Mouse (Mus musculus) MEL (cell line): Measurements from ENCODE around the gene Mcidas.

Source experiments
- CHD2 ChIP-seq: IDR thresholded peaks from 2 replicates; pipeline ENCODE4 v1.6.1; 2011; ENCODE audit warnings: low read length, improper control_type of control experiment
- CTCF ChIP-seq, 3 experiments: IDR thresholded peaks in 2 of 3; conservative IDR thresholded peaks in 1 of 3; 2 replicates each; pipeline ENCODE4 v1.5.1; 2011 to 2012; ENCODE audit warnings: low read length in 3 of 3, low read depth in 2 of 3, mild to moderate bottlenecking in 2 of 3, improper control_type of control experiment in 1 of 3, inconsistent platforms in 1 of 3, mixed read lengths in 1 of 3, moderate library complexity in 1 of 3; ENCODE audit not compliant: control insufficient read depth in 1 of 3, insufficient read depth in 1 of 3, poor library complexity in 1 of 3, severe bottlenecking in 1 of 3
- ELF1 ChIP-seq: IDR thresholded peaks from 2 replicates; pipeline ENCODE4 v1.6.1; 2014; ENCODE audit warnings: low read depth, mild to moderate bottlenecking, inconsistent platforms, low read length, improper control_type of control experiment, moderate library complexity
- ETS1 ChIP-seq: IDR thresholded peaks from 2 replicates; pipeline ENCODE4 v1.6.1; 2012; ENCODE audit warnings: low read depth, mild to moderate bottlenecking, inconsistent platforms, low read length, improper control_type of control experiment, moderate library complexity
- POLR2A ChIP-seq, 2 experiments: IDR thresholded peaks; 2 replicates each; pipeline ENCODE4 v1.6.1; 2011 to 2012; ENCODE audit warnings: low read length in 2 of 2, mild to moderate bottlenecking in 2 of 2, control low read depth in 1 of 2, improper control_type of control experiment in 1 of 2, low read depth in 1 of 2, moderate library complexity in 1 of 2; ENCODE audit not compliant: control insufficient read depth in 1 of 2, insufficient read depth in 1 of 2, poor library complexity in 1 of 2

DNA sequence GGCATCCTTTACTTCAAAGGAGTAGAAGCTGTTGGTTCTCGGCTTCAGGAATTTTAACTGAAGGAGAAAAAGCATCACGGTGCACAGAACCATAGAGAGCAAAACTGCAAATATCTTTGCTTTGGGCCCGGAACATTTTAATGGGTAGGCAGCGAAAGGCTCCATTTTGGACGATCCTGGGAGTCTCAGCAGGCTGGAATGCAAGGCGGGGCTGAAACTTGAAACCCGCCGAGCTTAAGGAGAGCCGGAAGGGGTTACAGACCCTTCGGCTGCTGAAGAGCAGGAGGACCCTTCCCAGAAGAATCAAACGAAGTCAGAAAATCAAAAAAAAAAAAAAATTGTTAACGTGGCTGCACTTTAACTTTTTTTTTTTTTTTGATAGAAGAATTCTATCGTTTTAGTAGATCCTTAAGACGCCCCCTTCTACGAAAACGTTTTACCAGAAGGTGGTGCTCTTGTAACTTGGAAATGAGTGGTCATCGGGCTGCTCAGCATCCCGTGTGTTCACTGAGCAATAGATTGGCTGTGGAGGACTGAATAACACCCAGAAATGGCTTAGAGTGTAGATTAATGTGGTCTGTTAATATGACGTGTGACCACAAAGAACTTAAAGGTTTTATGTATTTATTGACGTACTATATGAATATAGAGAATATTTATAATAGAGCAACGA is 52.7 kb downstream of the Mcidas start, which contains the start of gene Gpx8:
- TF ChIP-seq ETS1 (no peak), CHD2 (no peak), POLR2A (IDR thresholded peaks at IDR 0.05; ENCODE audit: control insufficient read depth in 1 of 2, insufficient read depth in 1 of 2, low read depth in 1 of 2, low read length in 2 of 2, poor library complexity in 1 of 2) (no peak), CTCF (IDR thresholded peaks at IDR 0.05 in 2 of 3, conservative IDR thresholded peaks at IDR 0.05 in 1 of 3; ENCODE audit: control insufficient read depth in 1 of 3, insufficient read depth in 1 of 3, low read depth in 2 of 3, low read length in 3 of 3, poor library complexity in 1 of 3, severe bottlenecking in 1 of 3) (peak in 2 of 3 experiments; percentile 30 to 51; a peak in 3 of 6 replicates), ELF1 (no peak)
